Mouse (Mus musculus): ENCODE measurements at regions not wholly inside any gene's neighbourhood (a gene's known extent, or its start where the extent isn't known, plus 50 kb on each side); places are given as distances from the start of the nearest gene placed in this dataset.
A peak's percentile ranks its signal among the peaks of the same experiment; 100 is the strongest.

- no peaks in the 10 kb centered on the region for H3K36me3 ChIP-seq (ENCODE audit: control insufficient read depth, insufficient read depth, low read length)
- DNase-seq (ENCODE audit: low spot score) (no peak), ATAC-seq (ENCODE audit: low FRiP score, low read depth) (no peak)
- H3K27ac ChIP-seq (replicated peaks; ENCODE audit: low read depth, low read length) = no peak overlapping the region
- WGBS = 84% methylated on average over 2 of the region's 2 CpGs
- no peaks in the 10 kb centered on the region for H3K27me3 ChIP-seq (ENCODE audit: control insufficient read depth, insufficient read depth, low read length)
- H3K4me3 ChIP-seq (replicated peaks; ENCODE audit: low read length) = no peak overlapping the region
- no peaks in the 10 kb centered on the region for H3K4me1 ChIP-seq (ENCODE audit: control insufficient read depth, insufficient read depth, low read length)
- H3K9me3 ChIP-seq (ENCODE audit: control insufficient read depth, low read length) = no peaks in the 10 kb centered on the region
- H3K9ac ChIP-seq (ENCODE audit: low read depth, low read length, severe bottlenecking) = no peak overlapping the region
- no peak overlapping the region for H3K4me2 ChIP-seq (replicated peaks; ENCODE audit: low read depth, low read length, severe bottlenecking)
- no peak for TF ChIP-seq POLR2A (IDR thresholded peaks at IDR 0.05; ENCODE audit: borderline replicate concordance, extremely low read depth, insufficient read depth, insufficient read length)
These were observed 175.2 kb upstream of the Cdh8 start for GRCm38 (mm10) chr8:99591308-99592004.

- Histone ChIP-seq H3K9me3 (ENCODE audit: control insufficient read depth, low read length) (no peaks in the 10 kb centered on the region), H3K4me1 (ENCODE audit: control insufficient read depth, insufficient read depth, low read length) (no peaks in the 10 kb centered on the region), H3K4me2 (replicated peaks; ENCODE audit: low read depth, low read length, severe bottlenecking) (no peak overlapping the region), H3K36me3 (ENCODE audit: control insufficient read depth, insufficient read depth, low read length) (no peaks in the 10 kb centered on the region), H3K27ac (replicated peaks; ENCODE audit: low read depth, low read length) (no peak overlapping the region), H3K9ac (ENCODE audit: low read depth, low read length, severe bottlenecking) (no peak overlapping the region), H3K4me3 (replicated peaks; ENCODE audit: low read length) (no peak overlapping the region), H3K27me3 (ENCODE audit: control insufficient read depth, insufficient read depth, low read length) (no peaks in the 10 kb centered on the region)
- no peak for DNase-seq (ENCODE audit: low spot score)
- WGBS = 82% methylated on average over 1 of the region's 1 CpGs
- TF ChIP-seq POLR2A (IDR thresholded peaks at IDR 0.05; ENCODE audit: borderline replicate concordance, extremely low read depth, insufficient read depth, insufficient read length) = no peak
- no peak for ATAC-seq (ENCODE audit: low FRiP score, low read depth)
These were observed 127.8 kb upstream of the Cdh8 start for GRCm38 (mm10) chr8:99544102-99544501.

GRCm38 (mm10) chr8:99532686-99533415 is 116.6 kb upstream of the Cdh8 start:
- Histone ChIP-seq H3K36me3 (ENCODE audit: control insufficient read depth, insufficient read depth, low read length) (no peaks in the 10 kb centered on the region), H3K4me2 (replicated peaks; ENCODE audit: low read depth, low read length, severe bottlenecking) (no peak overlapping the region), H3K4me1 (ENCODE audit: control insufficient read depth, insufficient read depth, low read length) (no peaks in the 10 kb centered on the region), H3K27me3 (ENCODE audit: control insufficient read depth, insufficient read depth, low read length) (no peaks in the 10 kb centered on the region), H3K4me3 (replicated peaks; ENCODE audit: low read length) (no peak overlapping the region), H3K27ac (replicated peaks; ENCODE audit: low read depth, low read length) (no peak overlapping the region), H3K9me3 (ENCODE audit: control insufficient read depth, low read length) (no peaks in the 10 kb centered on the region), H3K9ac (ENCODE audit: low read depth, low read length, severe bottlenecking) (no peak overlapping the region)
- 87% methylated on average over 8 of the region's 8 CpGs for WGBS
- TF ChIP-seq POLR2A (IDR thresholded peaks at IDR 0.05; ENCODE audit: borderline replicate concordance, extremely low read depth, insufficient read depth, insufficient read length) = no peak
- DNase-seq (ENCODE audit: low spot score) = peak; percentile 4
- no peak for ATAC-seq (ENCODE audit: low FRiP score, low read depth)

GRCm38 (mm10) chr8:99502055-99502454 is 85.8 kb upstream of the Cdh8 start:
- no peak overlapping the region for H3K4me3 ChIP-seq (replicated peaks; ENCODE audit: low read length)
- 90% methylated on average over 3 of the region's 3 CpGs for WGBS
- no peak for ATAC-seq (ENCODE audit: low FRiP score, low read depth)
- no peak overlapping the region for H3K4me2 ChIP-seq (replicated peaks; ENCODE audit: low read depth, low read length, severe bottlenecking)
- no peak for DNase-seq (ENCODE audit: low spot score)
- no peaks in the 10 kb centered on the region for H3K4me1 ChIP-seq (ENCODE audit: control insufficient read depth, insufficient read depth, low read length)
- H3K27me3 ChIP-seq (ENCODE audit: control insufficient read depth, insufficient read depth, low read length) = no peaks in the 10 kb centered on the region
- no peaks in the 10 kb centered on the region for H3K36me3 ChIP-seq (ENCODE audit: control insufficient read depth, insufficient read depth, low read length)
- TF ChIP-seq POLR2A (IDR thresholded peaks at IDR 0.05; ENCODE audit: borderline replicate concordance, extremely low read depth, insufficient read depth, insufficient read length) = no peak
- H3K27ac ChIP-seq (replicated peaks; ENCODE audit: low read depth, low read length) = no peak overlapping the region
- H3K9me3 ChIP-seq (ENCODE audit: control insufficient read depth, low read length) = no peaks in the 10 kb centered on the region
- H3K9ac ChIP-seq (ENCODE audit: low read depth, low read length, severe bottlenecking) = no peak overlapping the region

All from limb, embryonic 14.5 days (tissue).